Mouse (Mus musculus): ENCODE measurements around the gene Hoxb6. TPM values are rescaled to one million over a fixed set of nuclear protein-coding genes. Genes with fewer than 3 reads are reported as not detected.

The Hoxb6 gene
- polyA plus RNA-seq, 1 experiment from 2014 or later: not detected

DNA sequence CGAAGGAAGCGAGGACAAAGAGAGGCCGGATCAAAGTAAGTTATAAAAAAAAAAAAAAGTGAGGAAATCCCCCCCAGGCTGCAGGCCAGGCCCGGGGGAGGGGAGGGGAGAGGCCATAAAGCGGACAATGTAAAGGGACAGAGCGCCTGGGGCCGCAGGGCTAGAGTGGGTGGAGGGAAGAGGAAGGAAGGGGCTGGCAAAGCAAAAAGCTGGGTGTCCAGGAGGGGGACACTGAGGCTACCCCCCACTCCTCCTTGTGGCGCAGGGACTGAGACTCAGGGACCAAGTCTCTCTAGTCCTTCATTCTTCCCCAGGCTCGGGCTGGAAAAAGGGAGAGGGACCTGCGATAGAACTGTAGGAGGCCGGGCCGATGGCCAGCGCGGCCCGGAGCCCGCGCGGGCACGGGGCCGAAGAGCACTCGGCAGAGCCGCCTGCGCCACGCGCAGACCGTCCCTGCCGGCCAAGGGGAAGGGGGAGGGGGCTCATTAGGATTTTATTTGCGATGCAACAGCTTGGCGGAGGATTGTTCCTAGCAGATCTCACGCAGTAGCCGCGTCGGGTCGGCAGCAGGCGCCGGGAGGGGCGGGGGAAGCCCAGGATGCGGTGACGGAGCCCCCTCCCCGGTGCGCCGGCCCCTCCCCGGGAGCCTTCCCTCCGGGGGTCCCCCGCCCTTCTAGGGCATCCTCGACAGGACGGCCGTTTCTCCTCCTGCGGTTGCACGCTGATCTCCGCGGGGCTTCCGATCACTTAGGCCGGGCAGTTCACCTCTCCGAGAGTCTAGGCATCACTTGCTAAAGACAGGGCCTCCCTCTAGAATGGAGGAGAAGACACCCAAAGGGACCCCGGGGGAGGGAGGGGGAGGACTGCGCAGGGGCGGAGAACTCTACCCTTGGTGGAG lies 20.0 kb upstream of the Hoxb6 start:
- no peaks in the 10 kb centered on the region for H3K36me3 ChIP-seq (ENCODE audit: control insufficient read depth, insufficient read depth, low read length)
- under 1% methylated on average over 57 of the region's 58 CpGs for WGBS
- peaks cover 0 to 11% of the 10 kb centered on the region in 2 experiments; a peak in 2 of 4 replicates for H3K4me1 ChIP-seq (ENCODE audit: control insufficient read depth in 2 of 2, insufficient read depth in 2 of 2, low read length in 2 of 2)
- H3K9me3 ChIP-seq (ENCODE audit: control insufficient read depth, low read length): no peaks in the 10 kb centered on the region
- H3K4me2 ChIP-seq (ENCODE audit: low read length): peak overlapping the region; percentile 48
- peak overlapping the region in 1 of 2 experiments; percentile 29; a peak in 2 of 4 replicates for H3K4me3 ChIP-seq (ENCODE audit: control insufficient read depth in 1 of 2, insufficient read depth in 1 of 2, low read depth in 1 of 2, low read length in 2 of 2)
- no peak overlapping the region for H3K27ac ChIP-seq (replicated peaks in 1 of 2; ENCODE audit: control insufficient read depth in 1 of 2, insufficient read depth in 1 of 2, low read depth in 2 of 2, low read length in 2 of 2)
- H3K9ac ChIP-seq (ENCODE audit: low read length): no peak overlapping the region
- peaks cover 100% of the 10 kb centered on the region for H3K27me3 ChIP-seq (ENCODE audit: control insufficient read depth, insufficient read depth, low read length)
- no peak for ATAC-seq (ENCODE audit: insufficient number of reproducible peaks, insufficient read depth, low FRiP score, low read depth)

- no peak overlapping the region for H3K4me2 ChIP-seq (ENCODE audit: low read length)
These were observed 17.8 kb upstream of the Hoxb6 start for GRCm38 (mm10) chr11:96274428-96274827.

DNA sequence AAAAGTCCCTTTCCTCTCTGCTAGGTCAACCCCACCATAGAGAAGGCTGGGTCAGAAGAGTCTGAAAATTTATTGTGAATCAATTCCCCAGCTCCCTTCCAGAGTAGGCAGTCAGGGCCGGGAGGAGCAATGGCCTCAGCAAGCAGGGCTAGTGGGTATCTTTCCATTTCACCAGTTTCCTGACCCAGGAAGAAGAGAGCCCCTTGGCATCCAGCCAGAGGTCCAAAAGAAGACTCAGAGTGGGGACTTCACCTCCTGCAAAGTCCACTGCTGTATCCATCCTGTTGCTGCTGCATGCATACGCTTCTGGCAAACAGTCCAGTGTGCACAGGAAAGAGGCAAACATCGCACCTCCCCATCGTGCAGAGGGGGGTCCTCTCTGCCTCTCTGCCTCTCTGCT lies 16.4 kb upstream of the Hoxb6 start:
- Histone ChIP-seq H3K27ac (replicated peaks in 1 of 2; ENCODE audit: control insufficient read depth in 1 of 2, insufficient read depth in 1 of 2, low read depth in 2 of 2, low read length in 2 of 2) (no peak overlapping the region), H3K4me1 (ENCODE audit: control insufficient read depth in 2 of 2, insufficient read depth in 2 of 2, low read length in 2 of 2) (peaks cover 0 to 11% of the 10 kb centered on the region in 2 experiments; a peak in 2 of 4 replicates), H3K9me3 (ENCODE audit: control insufficient read depth, low read length) (no peaks in the 10 kb centered on the region), H3K9ac (ENCODE audit: low read length) (no peak overlapping the region), H3K36me3 (ENCODE audit: control insufficient read depth, insufficient read depth, low read length) (no peaks in the 10 kb centered on the region), H3K4me3 (ENCODE audit: control insufficient read depth in 1 of 2, insufficient read depth in 1 of 2, low read depth in 1 of 2, low read length in 2 of 2) (no peak overlapping the region), H3K27me3 (ENCODE audit: control insufficient read depth, insufficient read depth, low read length) (peaks cover 100% of the 10 kb centered on the region), H3K4me2 (ENCODE audit: low read length) (no peak overlapping the region)
- 13% methylated on average over 4 of the region's 4 CpGs for WGBS
- no peak for ATAC-seq (ENCODE audit: insufficient number of reproducible peaks, insufficient read depth, low FRiP score, low read depth)

More at GRCm38 (mm10) chr11:96274428-96274827, 17.8 kb upstream of the Hoxb6 start:
- no peaks in the 10 kb centered on the region for H3K36me3 ChIP-seq (ENCODE audit: control insufficient read depth, insufficient read depth, low read length)
- H3K9me3 ChIP-seq (ENCODE audit: control insufficient read depth, low read length): no peaks in the 10 kb centered on the region
- H3K4me1 ChIP-seq (ENCODE audit: control insufficient read depth in 2 of 2, insufficient read depth in 2 of 2, low read length in 2 of 2): peaks cover 0 to 11% of the 10 kb centered on the region in 2 experiments; a peak in 2 of 4 replicates
- no peak overlapping the region for H3K9ac ChIP-seq (ENCODE audit: low read length)
- no peak overlapping the region for H3K27ac ChIP-seq (replicated peaks in 1 of 2; ENCODE audit: control insufficient read depth in 1 of 2, insufficient read depth in 1 of 2, low read depth in 2 of 2, low read length in 2 of 2)
- no peak overlapping the region for H3K4me3 ChIP-seq (ENCODE audit: control insufficient read depth in 1 of 2, insufficient read depth in 1 of 2, low read depth in 1 of 2, low read length in 2 of 2)
- 4% methylated on average over 10 of the region's 10 CpGs for WGBS
- no peak for ATAC-seq (ENCODE audit: insufficient number of reproducible peaks, insufficient read depth, low FRiP score, low read depth)
- peaks cover 100% of the 10 kb centered on the region for H3K27me3 ChIP-seq (ENCODE audit: control insufficient read depth, insufficient read depth, low read length)

DNA sequence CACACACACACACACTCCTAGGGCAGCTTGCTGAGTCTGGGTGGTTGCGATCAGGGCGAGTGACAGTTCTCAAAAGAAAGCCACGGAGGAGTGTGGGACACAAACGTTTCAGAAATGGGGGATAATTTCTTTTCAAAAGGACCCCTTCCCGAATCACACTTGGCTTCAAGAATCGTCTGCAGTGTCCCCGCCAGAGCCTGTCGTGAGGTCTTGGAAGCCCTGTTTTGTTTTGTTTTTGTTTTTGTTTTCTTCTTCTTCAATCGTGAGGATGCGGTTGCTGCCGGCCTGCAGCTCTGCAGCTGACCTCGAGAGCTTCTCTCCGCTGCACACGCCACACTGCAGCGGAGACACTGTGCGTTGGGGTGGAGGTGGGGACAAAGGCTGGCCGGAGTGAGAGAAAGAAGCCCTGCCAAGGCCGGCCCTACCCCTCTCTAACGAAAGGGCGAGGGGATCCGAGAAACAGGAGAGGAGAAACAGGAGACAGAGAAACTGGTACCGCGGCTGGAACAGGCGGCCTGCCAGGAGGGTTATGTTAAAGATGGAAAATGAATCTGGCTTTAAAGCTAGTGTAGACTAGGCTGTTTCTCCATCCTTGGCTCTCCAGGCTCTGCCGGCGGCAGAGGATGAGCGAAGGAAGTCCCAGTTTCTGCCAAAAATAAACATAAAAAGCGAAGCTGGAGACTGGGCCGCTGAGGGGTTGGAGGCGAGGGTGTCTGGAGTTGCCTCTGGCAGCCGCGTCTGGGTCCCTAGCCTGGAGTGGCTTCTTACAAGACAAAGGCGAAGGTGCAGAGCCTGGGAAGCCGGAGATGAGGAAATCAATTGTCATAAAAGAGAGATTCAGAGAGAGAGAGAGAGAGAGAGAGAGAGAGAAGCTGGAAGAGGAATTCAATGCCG lies 14.9 kb upstream of the Hoxb6 start:
- H3K4me3 ChIP-seq (ENCODE audit: control insufficient read depth in 1 of 2, insufficient read depth in 1 of 2, low read depth in 1 of 2, low read length in 2 of 2): no peak overlapping the region
- 2% methylated on average over 35 of the region's 35 CpGs for WGBS
- H3K4me2 ChIP-seq (ENCODE audit: low read length): no peak overlapping the region

GRCm38 (mm10) chr11:96278324-96278723 lies 14.0 kb upstream of the Hoxb6 start:
- WGBS: 18% methylated on average over 11 of the region's 14 CpGs
- no peaks in the 10 kb centered on the region for H3K4me1 ChIP-seq (ENCODE audit: control insufficient read depth in 2 of 2, insufficient read depth in 2 of 2, low read length in 2 of 2)
- ATAC-seq (ENCODE audit: insufficient number of reproducible peaks, insufficient read depth, low FRiP score, low read depth): no peak
- no peak overlapping the region for H3K27ac ChIP-seq (replicated peaks in 1 of 2; ENCODE audit: control insufficient read depth in 1 of 2, insufficient read depth in 1 of 2, low read depth in 2 of 2, low read length in 2 of 2)
- no peak overlapping the region for H3K4me3 ChIP-seq (ENCODE audit: control insufficient read depth in 1 of 2, insufficient read depth in 1 of 2, low read depth in 1 of 2, low read length in 2 of 2)
- peaks cover 99% of the 10 kb centered on the region for H3K27me3 ChIP-seq (ENCODE audit: control insufficient read depth, insufficient read depth, low read length)
- H3K4me2 ChIP-seq (ENCODE audit: low read length): no peak overlapping the region
- H3K36me3 ChIP-seq (ENCODE audit: control insufficient read depth, insufficient read depth, low read length): no peaks in the 10 kb centered on the region
- H3K9ac ChIP-seq (ENCODE audit: low read length): no peak overlapping the region
- H3K9me3 ChIP-seq (ENCODE audit: control insufficient read depth, low read length): no peaks in the 10 kb centered on the region

More for the DNA sequence above, 14.9 kb upstream of the Hoxb6 start:
- H3K27ac ChIP-seq (replicated peaks in 1 of 2; ENCODE audit: control insufficient read depth in 1 of 2, insufficient read depth in 1 of 2, low read depth in 2 of 2, low read length in 2 of 2): no peak overlapping the region
- no peaks in the 10 kb centered on the region for H3K36me3 ChIP-seq (ENCODE audit: control insufficient read depth, insufficient read depth, low read length)
- H3K4me1 ChIP-seq (ENCODE audit: control insufficient read depth in 2 of 2, insufficient read depth in 2 of 2, low read length in 2 of 2): 0 out of 4 replicates have a peak, but pooled peaks cover 0 to under 1% of the 10 kb centered on the region in 2 experiments
- no peaks in the 10 kb centered on the region for H3K9me3 ChIP-seq (ENCODE audit: control insufficient read depth, low read length)
- H3K9ac ChIP-seq (ENCODE audit: low read length): no peak overlapping the region
- peaks cover 99% of the 10 kb centered on the region for H3K27me3 ChIP-seq (ENCODE audit: control insufficient read depth, insufficient read depth, low read length)
- ATAC-seq (ENCODE audit: insufficient number of reproducible peaks, insufficient read depth, low FRiP score, low read depth): no peak

DNA sequence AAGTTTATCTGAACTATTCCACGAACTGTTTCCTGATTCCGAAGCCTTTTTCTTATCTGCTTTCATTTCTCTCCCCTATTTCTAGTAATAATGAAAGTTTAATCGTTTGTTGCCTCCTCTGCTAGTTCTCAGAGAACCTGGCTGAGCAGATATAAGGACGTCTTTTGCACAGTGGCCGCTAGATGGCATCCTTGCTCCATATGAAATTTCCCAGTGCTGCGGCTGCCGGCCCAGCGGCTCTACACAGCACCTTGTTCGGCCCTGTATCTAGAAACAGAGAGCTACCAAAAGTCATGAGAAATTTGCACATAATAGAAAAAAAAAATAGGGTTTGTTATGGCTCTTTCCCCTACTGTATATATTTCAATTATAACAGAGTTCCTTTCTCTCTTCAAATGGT lies 13.5 kb upstream of the Hoxb6 start:
- no peaks in the 10 kb centered on the region for H3K9me3 ChIP-seq (ENCODE audit: control insufficient read depth, low read length)
- 1% methylated on average over 9 of the region's 9 CpGs for WGBS
- ATAC-seq (ENCODE audit: insufficient number of reproducible peaks, insufficient read depth, low FRiP score, low read depth): no peak

GRCm38 (mm10) chr11:96279421-96280233 lies 12.6 kb upstream of the Hoxb6 start:
- Histone ChIP-seq H3K4me3 (ENCODE audit: control insufficient read depth in 1 of 2, insufficient read depth in 1 of 2, low read depth in 1 of 2, low read length in 2 of 2) (no peak overlapping the region), H3K4me2 (ENCODE audit: low read length) (no peak overlapping the region), H3K27ac (replicated peaks in 1 of 2; ENCODE audit: control insufficient read depth in 1 of 2, insufficient read depth in 1 of 2, low read depth in 2 of 2, low read length in 2 of 2) (no peak overlapping the region), H3K9me3 (ENCODE audit: control insufficient read depth, low read length) (no peaks in the 10 kb centered on the region), H3K36me3 (ENCODE audit: control insufficient read depth, insufficient read depth, low read length) (no peaks in the 10 kb centered on the region), H3K9ac (ENCODE audit: low read length) (no peak overlapping the region), H3K4me1 (ENCODE audit: control insufficient read depth in 2 of 2, insufficient read depth in 2 of 2, low read length in 2 of 2) (peaks cover 0 to 11% of the 10 kb centered on the region in 2 experiments; a peak in 3 of 4 replicates), H3K27me3 (ENCODE audit: control insufficient read depth, insufficient read depth, low read length) (peaks cover 99% of the 10 kb centered on the region)
- ATAC-seq (ENCODE audit: insufficient number of reproducible peaks, insufficient read depth, low FRiP score, low read depth): no peak
- 4% methylated on average over 31 of the region's 31 CpGs for WGBS

More for the DNA sequence above, 13.5 kb upstream of the Hoxb6 start:
- Histone ChIP-seq H3K36me3 (ENCODE audit: control insufficient read depth, insufficient read depth, low read length) (no peaks in the 10 kb centered on the region), H3K4me3 (ENCODE audit: control insufficient read depth in 1 of 2, insufficient read depth in 1 of 2, low read depth in 1 of 2, low read length in 2 of 2) (no peak overlapping the region), H3K27me3 (ENCODE audit: control insufficient read depth, insufficient read depth, low read length) (peaks cover 99% of the 10 kb centered on the region), H3K9ac (ENCODE audit: low read length) (no peak overlapping the region), H3K4me1 (ENCODE audit: control insufficient read depth in 2 of 2, insufficient read depth in 2 of 2, low read length in 2 of 2) (0 out of 4 replicates have a peak, but pooled peaks cover 0 to 2% of the 10 kb centered on the region in 2 experiments), H3K4me2 (ENCODE audit: low read length) (no peak overlapping the region), H3K27ac (replicated peaks in 1 of 2; ENCODE audit: control insufficient read depth in 1 of 2, insufficient read depth in 1 of 2, low read depth in 2 of 2, low read length in 2 of 2) (no peak overlapping the region)
